Mouse (Mus musculus): ENCODE results near the gene Selenon. TPM values are rescaled to one million over a fixed set of nuclear protein-coding genes. Genes with fewer than 3 reads are reported as not detected.

The Selenon gene
- total RNA-seq, 2 experiments from 2014 or later, result 15.5 to 16.5 TPM

GRCm38 (mm10) chr4:134548169-134548938, 3.6 kb downstream of the Selenon start:
- no peak for DNase-seq (ENCODE audit: extremely low spot score in 1 of 2, low spot score in 1 of 2)

- DNase-seq (ENCODE audit: extremely low spot score in 1 of 2, low spot score in 1 of 2), result no peak
These were observed 4.9 kb downstream of the Selenon start for GRCm38 (mm10) chr4:134546814-134547705.

GRCm38 (mm10) chr4:134543261-134543660, 8.7 kb downstream of the Selenon start:
- DNase-seq (ENCODE audit: extremely low spot score in 1 of 2, low spot score in 1 of 2), result peak; percentile 96 to 100

- no peak for DNase-seq (ENCODE audit: extremely low spot score in 1 of 2, low spot score in 1 of 2)
These were observed 9.2 kb downstream of the Selenon start for GRCm38 (mm10) chr4:134542726-134543125.

- no peak for DNase-seq (ENCODE audit: extremely low spot score in 1 of 2, low spot score in 1 of 2)
These were observed 12.9 kb downstream of the Selenon start for GRCm38 (mm10) chr4:134538997-134539580.

GRCm38 (mm10) chr4:134535787-134536151, 16.2 kb downstream of the Selenon start:
- DNase-seq (ENCODE audit: extremely low spot score in 1 of 2, low spot score in 1 of 2), result no peak

GRCm38 (mm10) chr4:134534932-134535786, 16.8 kb downstream of the Selenon start, which contains the start of gene Mtfr1l:
TSS of gene Mtfr1l (minus strand) at chr4:134535387.
- peak; percentile 82 to 93 for DNase-seq (ENCODE audit: extremely low spot score in 1 of 2, low spot score in 1 of 2)

- peak in 1 of 2 experiments; percentile 44 for DNase-seq (ENCODE audit: extremely low spot score in 1 of 2, low spot score in 1 of 2)
These were observed 17.7 kb downstream of the Selenon start for GRCm38 (mm10) chr4:134534124-134534886.

GRCm38 (mm10) chr4:134533421-134533820, 18.5 kb downstream of the Selenon start:
- DNase-seq (ENCODE audit: extremely low spot score in 1 of 2, low spot score in 1 of 2), result no peak

- DNase-seq (ENCODE audit: extremely low spot score in 1 of 2, low spot score in 1 of 2), result no peak
These were observed 19.0 kb downstream of the Selenon start for GRCm38 (mm10) chr4:134532928-134533327.

GRCm38 (mm10) chr4:134526220-134526619, 25.7 kb downstream of the Selenon start:
- no peak for DNase-seq (ENCODE audit: extremely low spot score in 1 of 2, low spot score in 1 of 2)

- no peak for DNase-seq (ENCODE audit: extremely low spot score in 1 of 2, low spot score in 1 of 2)
These were observed 26.2 kb downstream of the Selenon start for GRCm38 (mm10) chr4:134525806-134526205.

- no peak for DNase-seq (ENCODE audit: extremely low spot score in 1 of 2, low spot score in 1 of 2)
These were observed 28.5 kb downstream of the Selenon start for GRCm38 (mm10) chr4:134523447-134523846.

GRCm38 (mm10) chr4:134519281-134519680, 32.7 kb downstream of the Selenon start:
- no peak for DNase-seq (ENCODE audit: extremely low spot score in 1 of 2, low spot score in 1 of 2)

GRCm38 (mm10) chr4:134518541-134518940, 33.4 kb downstream of the Selenon start:
- DNase-seq (ENCODE audit: extremely low spot score in 1 of 2, low spot score in 1 of 2), result no peak

- no peak for DNase-seq (ENCODE audit: extremely low spot score in 1 of 2, low spot score in 1 of 2)
These were observed 34.2 kb downstream of the Selenon start for GRCm38 (mm10) chr4:134517719-134518118.

- DNase-seq (ENCODE audit: extremely low spot score in 1 of 2, low spot score in 1 of 2), result no peak
These were observed 35.0 kb downstream of the Selenon start for GRCm38 (mm10) chr4:134516981-134517380.

- no peak for DNase-seq (ENCODE audit: extremely low spot score in 1 of 2, low spot score in 1 of 2)
These were observed 36.4 kb downstream of the Selenon start for GRCm38 (mm10) chr4:134515614-134516013.

GRCm38 (mm10) chr4:134514309-134514930, 37.5 kb downstream of the Selenon start:
- DNase-seq (ENCODE audit: extremely low spot score in 1 of 2, low spot score in 1 of 2), result no peak
